Mouse (Mus musculus): Measurements from ENCODE around the gene Gpr135. TPM values are rescaled to one million over a fixed set of nuclear protein-coding genes. Genes with fewer than 3 reads are reported as not detected.
"Not testable (repeated sequence)": the region's sequence is repeated elsewhere in the genome, so short reads cannot be mapped to it uniquely, and the experiment has no call there.

Gpr135 gene
- total RNA-seq, 2 experiments from 2014 or later = 1.9 to 3.0 TPM

- peak in 1 of 2 experiments; percentile 15 for DNase-seq
Measured at GRCm38 (mm10) chr12:72053303-72053702, 17.6 kb downstream of the Gpr135 start.

GRCm38 (mm10) chr12:72052571-72052970 lies 18.4 kb downstream of the Gpr135 start:
- no peak for DNase-seq

GRCm38 (mm10) chr12:72050821-72051220 lies 20.1 kb downstream of the Gpr135 start:
- DNase-seq = no peak

- DNase-seq = not testable (repeated sequence)
Measured at GRCm38 (mm10) chr12:72050156-72050555, 20.8 kb downstream of the Gpr135 start.

GRCm38 (mm10) chr12:72047513-72047912 lies 23.4 kb downstream of the Gpr135 start:
- DNase-seq = no peak

GRCm38 (mm10) chr12:72041238-72041637 lies 29.7 kb downstream of the Gpr135 start:
- no peak for DNase-seq

GRCm38 (mm10) chr12:72039501-72039900 lies 31.4 kb downstream of the Gpr135 start:
- no peak for DNase-seq

GRCm38 (mm10) chr12:72038866-72039265 lies 32.1 kb downstream of the Gpr135 start:
- no peak for DNase-seq

- DNase-seq = no peak
Measured at GRCm38 (mm10) chr12:72037049-72037448, 33.9 kb downstream of the Gpr135 start.

- DNase-seq = no peak
Measured at GRCm38 (mm10) chr12:72036097-72036661, 34.7 kb downstream of the Gpr135 start.

GRCm38 (mm10) chr12:72031794-72032193 lies 39.1 kb downstream of the Gpr135 start:
- peak in 1 of 2 experiments; percentile 14 for DNase-seq

- DNase-seq = no peak
Measured at GRCm38 (mm10) chr12:72031171-72031570, 39.8 kb downstream of the Gpr135 start.

- no peak for DNase-seq
Measured at GRCm38 (mm10) chr12:72025275-72025795, 45.6 kb downstream of the Gpr135 start.

- DNase-seq = peak in 1 of 2 experiments; percentile 24
Measured at GRCm38 (mm10) chr12:72023572-72023971, 47.4 kb downstream of the Gpr135 start.

- peak in 1 of 2 experiments; percentile 24 for DNase-seq
Measured at GRCm38 (mm10) chr12:72022790-72023189, 48.1 kb downstream of the Gpr135 start.

GRCm38 (mm10) chr12:72021543-72021942 lies 49.4 kb downstream of the Gpr135 start:
- DNase-seq = no peak

GRCm38 (mm10) chr12:72020285-72020684 lies 50.6 kb downstream of the Gpr135 start:
- DNase-seq = no peak

Other genes with a start within 250 kb of the Gpr135 start
- 10 to 100 TPM; 20.0 to 21.6 TPM for gene Daam1, start 240.0 kb downstream of the Gpr135 start, total RNA-seq (2021)
- gene L3hypdh, start 14.3 kb upstream of the Gpr135 start, total RNA-seq (2021) = 10 to 100 TPM; 11.0 to 26.1 TPM
- gene Jkamp, start 14.5 kb upstream of the Gpr135 start, total RNA-seq (2021) = 10 to 100 TPM; 36.9 to 58.8 TPM
- gene Ccdc175, start 113.9 kb upstream of the Gpr135 start, total RNA-seq (2021) = not detected

All from adrenal gland, postnatal 36 days (tissue).